Mouse (Mus musculus): ENCODE data around the gene Ptprm. TPM values are rescaled to one million over a fixed set of nuclear protein-coding genes. Genes with fewer than 3 reads are reported as not detected.

Gene Ptprm
- polyA plus RNA-seq, 1 experiment from 2014 or later = 15.8 TPM

GRCm38 (mm10) chr17:67359578-67359977 is 5.3 kb upstream of the Ptprm start:
- Histone ChIP-seq H3K27me3 (0 out of 2 replicates have a peak, but pooled peaks cover 3% of the 10 kb centered on the region), H3K36me3 (no peaks in the 10 kb centered on the region), H3K9ac (no peak overlapping the region), H3K4me3 (no peak overlapping the region), H3K4me2 (no peak overlapping the region), H3K27ac (no peak overlapping the region), H3K4me1 (replicated peaks) (peaks cover 4% of the 10 kb centered on the region; the same call in 1 of the 2 replicates), H3K9me3 (replicated peaks) (no peaks in the 10 kb centered on the region)
- ATAC-seq (replicated peaks; ENCODE audit: insufficient number of reproducible peaks, insufficient read depth, low FRiP score, low read depth) = no peak
- 87% methylated on average over 5 of the region's 5 CpGs for WGBS

- Histone ChIP-seq H3K4me2 (no peak overlapping the region), H3K4me1 (replicated peaks) (peaks cover 4% of the 10 kb centered on the region; the same call in 1 of the 2 replicates), H3K27ac (no peak overlapping the region), H3K36me3 (no peaks in the 10 kb centered on the region), H3K9me3 (replicated peaks) (no peaks in the 10 kb centered on the region), H3K9ac (no peak overlapping the region), H3K4me3 (no peak overlapping the region), H3K27me3 (0 out of 2 replicates have a peak, but pooled peaks cover 3% of the 10 kb centered on the region)
- ATAC-seq (replicated peaks; ENCODE audit: insufficient number of reproducible peaks, insufficient read depth, low FRiP score, low read depth) = no peak
- WGBS = 77% methylated on average over 7 of the region's 7 CpGs
Measured at GRCm38 (mm10) chr17:67358541-67358940, 4.3 kb upstream of the Ptprm start.

DNA sequence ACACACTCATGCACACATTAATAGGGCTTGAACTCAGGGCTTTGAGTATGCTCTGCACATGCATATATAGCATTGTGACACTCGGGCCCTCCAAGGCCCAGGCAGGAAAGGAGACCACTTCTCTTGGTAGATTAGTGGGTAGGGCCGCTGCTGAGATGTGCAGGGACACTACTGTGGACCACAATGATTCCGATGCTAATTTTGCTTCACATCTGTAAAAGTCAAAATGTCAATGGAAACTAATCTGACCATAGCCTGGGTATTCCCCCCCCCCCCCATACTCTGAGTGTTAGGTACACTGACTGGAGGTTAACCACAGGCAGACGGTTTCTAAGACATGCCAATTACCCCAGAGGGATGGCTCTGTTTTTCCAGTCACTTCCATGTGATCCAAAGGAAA is 2.9 kb upstream of the Ptprm start:
- H3K9me3 ChIP-seq (replicated peaks) = no peaks in the 10 kb centered on the region
- no peak for ATAC-seq (replicated peaks; ENCODE audit: insufficient number of reproducible peaks, insufficient read depth, low FRiP score, low read depth)
- 76% methylated on average over 4 of the region's 4 CpGs for WGBS

GRCm38 (mm10) chr17:67355251-67355650 is 994 bp upstream of the Ptprm start:
- Histone ChIP-seq H3K9ac (no peak overlapping the region), H3K36me3 (no peaks in the 10 kb centered on the region), H3K4me3 (peak overlapping the region; percentile 73), H3K27me3 (0 out of 2 replicates have a peak, but pooled peaks cover 6% of the 10 kb centered on the region), H3K4me2 (peak overlapping the region; percentile 79), H3K27ac (no peak overlapping the region), H3K9me3 (replicated peaks) (no peaks in the 10 kb centered on the region), H3K4me1 (replicated peaks) (peaks cover 14% of the 10 kb centered on the region; the same call in 1 of the 2 replicates)
- 38% methylated on average over 5 of the region's 5 CpGs for WGBS
- no peak for ATAC-seq (replicated peaks; ENCODE audit: insufficient number of reproducible peaks, insufficient read depth, low FRiP score, low read depth)

More for the DNA sequence above, 2.9 kb upstream of the Ptprm start:
- no peak overlapping the region for H3K27ac ChIP-seq
- H3K4me2 ChIP-seq = no peak overlapping the region
- no peak overlapping the region for H3K9ac ChIP-seq
- H3K36me3 ChIP-seq = no peaks in the 10 kb centered on the region
- peaks cover 8% of the 10 kb centered on the region; the same call in 1 of the 2 replicates for H3K4me1 ChIP-seq (replicated peaks)
- H3K27me3 ChIP-seq = 0 out of 2 replicates have a peak, but pooled peaks cover 6% of the 10 kb centered on the region
- no peak overlapping the region for H3K4me3 ChIP-seq

DNA sequence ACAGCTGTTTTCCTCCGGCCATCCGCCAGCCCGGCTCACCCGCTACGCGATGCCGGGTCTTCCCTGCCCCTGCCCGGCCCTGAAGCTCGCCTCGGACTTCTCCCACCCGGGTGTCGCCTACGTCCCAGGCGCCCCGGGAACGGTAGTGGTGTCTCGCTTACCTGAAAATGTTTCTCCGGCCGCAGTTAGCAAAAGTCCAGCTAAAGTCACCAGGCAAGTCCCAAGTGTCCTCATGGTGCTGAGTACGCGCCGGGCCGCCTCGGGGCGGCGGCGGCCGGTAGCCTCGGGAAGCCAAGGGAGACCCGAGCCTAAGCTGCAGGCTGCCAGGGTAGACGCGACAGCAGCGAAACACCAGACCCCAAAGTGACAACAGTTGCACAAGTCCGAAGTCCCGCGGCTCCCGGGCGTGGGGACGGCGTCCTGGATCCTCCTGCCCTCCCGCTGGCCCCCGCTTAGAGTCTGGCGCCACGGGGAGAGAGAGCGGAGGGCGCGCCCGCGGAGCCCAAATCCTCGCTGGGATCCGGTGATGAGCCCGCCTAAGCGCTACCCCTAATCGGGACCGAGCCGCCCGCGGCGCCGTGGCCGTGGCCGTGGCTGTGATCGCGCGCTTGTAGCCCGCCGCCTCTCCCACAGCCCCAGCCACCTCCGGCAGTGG is 334 bp downstream of the Ptprm start:
- peak overlapping the region; percentile 71 for H3K9ac ChIP-seq
- peak overlapping the region; percentile 79 for H3K4me2 ChIP-seq
- 0 out of 2 replicates have a peak, but pooled peaks cover 6% of the 10 kb centered on the region for H3K27me3 ChIP-seq
- H3K27ac ChIP-seq = peak overlapping the region; percentile 71
- peaks cover 14% of the 10 kb centered on the region; the same call in 1 of the 2 replicates for H3K4me1 ChIP-seq (replicated peaks)
- H3K4me3 ChIP-seq = peak overlapping the region; percentile 73
- H3K36me3 ChIP-seq = no peaks in the 10 kb centered on the region
- WGBS = under 1% methylated on average over 67 of the region's 68 CpGs
- no peaks in the 10 kb centered on the region for H3K9me3 ChIP-seq (replicated peaks)
- ATAC-seq (replicated peaks; ENCODE audit: insufficient number of reproducible peaks, insufficient read depth, low FRiP score, low read depth) = peak; percentile 61

- H3K9me3 ChIP-seq (replicated peaks) = no peaks in the 10 kb centered on the region
- peak overlapping the region; percentile 71 for H3K27ac ChIP-seq
- 3% methylated on average over 50 of the region's 50 CpGs for WGBS
- H3K4me2 ChIP-seq = peak overlapping the region; percentile 79
- peak overlapping the region; percentile 71 for H3K9ac ChIP-seq
- ATAC-seq (replicated peaks; ENCODE audit: insufficient number of reproducible peaks, insufficient read depth, low FRiP score, low read depth) = peak; percentile 28
- H3K4me3 ChIP-seq = peak overlapping the region; percentile 73
- no peaks in the 10 kb centered on the region for H3K36me3 ChIP-seq
- peaks cover 14% of the 10 kb centered on the region; the same call in 1 of the 2 replicates for H3K4me1 ChIP-seq (replicated peaks)
- 0 out of 2 replicates have a peak, but pooled peaks cover 6% of the 10 kb centered on the region for H3K27me3 ChIP-seq
Measured at GRCm38 (mm10) chr17:67352956-67353795, 1.1 kb downstream of the Ptprm start.

DNA sequence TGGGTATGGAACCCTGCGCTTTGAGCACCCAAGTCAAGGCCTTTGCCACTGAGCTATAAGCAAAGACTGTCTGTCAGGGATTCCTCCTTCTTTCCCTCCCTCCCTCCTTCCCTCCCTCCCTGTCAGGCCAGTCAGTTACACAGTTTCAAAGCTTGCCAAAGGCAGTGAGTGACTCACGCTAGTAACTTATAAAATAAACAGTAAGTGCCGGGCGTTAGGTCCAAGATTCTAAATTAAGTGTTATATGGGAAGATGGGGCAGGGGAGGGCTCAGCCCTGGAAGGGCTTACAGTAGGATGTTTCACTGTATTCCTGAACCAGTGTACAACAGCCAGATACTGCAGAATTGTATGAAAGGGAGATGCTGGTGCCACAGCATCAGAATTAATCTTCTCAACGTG is 2.8 kb downstream of the Ptprm start:
- 0 out of 2 replicates have a peak, but pooled peaks cover 6% of the 10 kb centered on the region for H3K27me3 ChIP-seq
- H3K36me3 ChIP-seq = no peaks in the 10 kb centered on the region
- 0 out of 2 replicates have a peak overlapping the region, but pooled peaks have one; percentile 1 for H3K9ac ChIP-seq
- 44% methylated on average over 5 of the region's 5 CpGs for WGBS
- no peaks in the 10 kb centered on the region for H3K9me3 ChIP-seq (replicated peaks)
- H3K4me2 ChIP-seq = peak overlapping the region; percentile 79
- no peak for ATAC-seq (replicated peaks; ENCODE audit: insufficient number of reproducible peaks, insufficient read depth, low FRiP score, low read depth)
- peaks cover 16% of the 10 kb centered on the region; the same call in 1 of the 2 replicates for H3K4me1 ChIP-seq (replicated peaks)
- H3K4me3 ChIP-seq = peak overlapping the region; percentile 73
- no peak overlapping the region for H3K27ac ChIP-seq

DNA sequence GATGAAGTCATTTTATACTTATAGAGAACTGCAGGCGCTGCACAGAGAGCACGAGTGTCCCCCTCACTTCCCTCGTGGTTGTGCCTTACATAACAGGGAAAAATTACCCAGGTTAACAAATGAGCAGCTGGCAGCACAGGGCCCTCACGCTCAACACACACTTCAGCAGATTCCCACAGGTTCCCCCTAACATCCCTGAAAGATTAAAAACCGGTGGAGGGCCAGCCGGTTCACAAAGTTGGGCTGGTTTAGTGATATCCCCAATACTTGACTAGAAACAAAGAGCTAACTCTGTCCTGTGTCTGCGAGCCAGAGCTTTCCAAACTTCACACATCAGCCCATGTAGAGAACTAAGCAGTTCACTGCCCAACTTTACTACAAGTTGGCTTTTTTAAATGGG is 3.7 kb downstream of the Ptprm start:
- ATAC-seq (replicated peaks; ENCODE audit: insufficient number of reproducible peaks, insufficient read depth, low FRiP score, low read depth) = no peak
- Histone ChIP-seq H3K27me3 (0 out of 2 replicates have a peak, but pooled peaks cover 3% of the 10 kb centered on the region), H3K27ac (no peak overlapping the region), H3K9ac (no peak overlapping the region), H3K4me1 (replicated peaks) (peaks cover 16% of the 10 kb centered on the region; the same call in 1 of the 2 replicates), H3K36me3 (no peaks in the 10 kb centered on the region), H3K4me3 (no peak overlapping the region), H3K9me3 (replicated peaks) (no peaks in the 10 kb centered on the region), H3K4me2 (no peak overlapping the region)
- 62% methylated on average over 7 of the region's 7 CpGs for WGBS

- H3K4me3 ChIP-seq = no peak overlapping the region
- no peaks in the 10 kb centered on the region for H3K36me3 ChIP-seq
- H3K9ac ChIP-seq = no peak overlapping the region
- no peak overlapping the region for H3K4me2 ChIP-seq
- no peaks in the 10 kb centered on the region for H3K9me3 ChIP-seq (replicated peaks)
- H3K4me1 ChIP-seq (replicated peaks) = peaks cover 12% of the 10 kb centered on the region; the same call in 1 of the 2 replicates
- 88% methylated on average over 8 of the region's 8 CpGs for WGBS
- H3K27me3 ChIP-seq = 0 out of 2 replicates have a peak, but pooled peaks cover 3% of the 10 kb centered on the region
- H3K27ac ChIP-seq = no peak overlapping the region
- ATAC-seq (replicated peaks; ENCODE audit: insufficient number of reproducible peaks, insufficient read depth, low FRiP score, low read depth) = no peak
Measured at GRCm38 (mm10) chr17:67349594-67349993, 4.7 kb downstream of the Ptprm start.

- WGBS = 72% methylated on average over 10 of the region's 10 CpGs
- Histone ChIP-seq H3K4me3 (no peak overlapping the region), H3K9me3 (replicated peaks) (no peaks in the 10 kb centered on the region), H3K27ac (peak overlapping the region; percentile 28), H3K4me1 (replicated peaks) (peaks cover 7% of the 10 kb centered on the region; the same call in 1 of the 2 replicates), H3K4me2 (0 out of 2 replicates have a peak overlapping the region, but pooled peaks have one; percentile 4), H3K36me3 (no peaks in the 10 kb centered on the region), H3K9ac (no peak overlapping the region), H3K27me3 (no peaks in the 10 kb centered on the region)
- ATAC-seq (replicated peaks; ENCODE audit: insufficient number of reproducible peaks, insufficient read depth, low FRiP score, low read depth) = no peak
Measured at GRCm38 (mm10) chr17:67346921-67347320, 7.3 kb downstream of the Ptprm start.

DNA sequence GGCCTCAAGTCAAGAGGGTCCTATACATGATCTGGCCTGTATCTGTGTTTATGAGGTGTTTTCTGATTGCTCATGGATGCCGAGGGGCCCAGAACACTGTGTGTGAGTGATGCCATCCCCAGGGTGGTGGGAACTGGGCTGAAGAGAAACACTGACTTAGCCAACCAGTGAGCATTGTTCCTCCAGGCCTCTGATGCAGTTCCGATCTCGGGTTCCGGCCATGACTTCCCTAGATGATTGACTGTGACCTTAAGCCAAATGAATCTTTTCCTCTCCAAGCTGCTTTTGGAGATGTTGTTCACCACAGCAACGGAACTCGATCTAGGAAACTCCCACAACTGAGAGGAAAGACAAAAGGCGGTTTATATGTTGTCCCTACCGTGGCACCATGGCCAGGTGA is 9.1 kb downstream of the Ptprm start:
- no peak overlapping the region for H3K4me3 ChIP-seq
- H3K27ac ChIP-seq = no peak overlapping the region
- H3K27me3 ChIP-seq = no peaks in the 10 kb centered on the region
- H3K9ac ChIP-seq = no peak overlapping the region
- no peak for ATAC-seq (replicated peaks; ENCODE audit: insufficient number of reproducible peaks, insufficient read depth, low FRiP score, low read depth)
- 74% methylated on average over 8 of the region's 8 CpGs for WGBS
- no peaks in the 10 kb centered on the region for H3K36me3 ChIP-seq
- 0 out of 2 replicates have a peak, but pooled peaks cover 2% of the 10 kb centered on the region for H3K4me1 ChIP-seq (replicated peaks)
- no peaks in the 10 kb centered on the region for H3K9me3 ChIP-seq (replicated peaks)
- H3K4me2 ChIP-seq = no peak overlapping the region
